Mouse (Mus musculus) midbrain, embryonic 16.5 days (tissue): ENCODE data around the gene Slc27a1. TPM values are rescaled to one million over a fixed set of nuclear protein-coding genes. Genes with fewer than 3 reads are reported as not detected.
"Not testable (repeated sequence)": the region's sequence is repeated elsewhere in the genome, so short reads cannot be mapped to it uniquely, and the experiment has no call there.

Experiments
- ATAC-seq: fragments of 200-750 bp; cut with Nextera tagmentation; 2 replicates; pipeline ENCODE4 v1.8.0; 2017; ENCODE audit warnings: moderate TSS enrichment
- H3K27ac ChIP-seq: fragments of 300-500 bp; sonication (generic); 2 replicates; pipeline ENCODE4 v1.5.1; 2014; ENCODE audit warnings: mild to moderate bottlenecking, low read length, mixed read lengths
- H3K27me3 ChIP-seq: fragments of 300-500 bp; sonication (generic); 2 replicates; pipeline ENCODE4 v1.6.1; 2014; ENCODE audit warnings: low read depth, low read length, mixed read lengths; ENCODE audit not compliant: control insufficient read depth, insufficient read depth
- H3K36me3 ChIP-seq: fragments of 300-500 bp; sonication (generic); 2 replicates; pipeline ENCODE4 v1.6.1; 2014; ENCODE audit warnings: mild to moderate bottlenecking, low read length, moderate library complexity, mixed read lengths; ENCODE audit not compliant: control insufficient read depth, insufficient read depth
- H3K4me1 ChIP-seq: fragments of 300-500 bp; sonication (generic); 2 replicates; pipeline ENCODE4 v1.6.1; 2014; ENCODE audit warnings: mild to moderate bottlenecking, low read length, mixed read lengths; ENCODE audit not compliant: control insufficient read depth, insufficient read depth
- H3K4me2 ChIP-seq: fragments of 300-500 bp; sonication (generic); 2 replicates; pipeline ENCODE4 v1.6.1; 2014; ENCODE audit warnings: mild to moderate bottlenecking, low read length, mixed read lengths
- H3K4me3 ChIP-seq: fragments of 300-500 bp; sonication (generic); 2 replicates; pipeline ENCODE4 v1.5.1; 2014; ENCODE audit warnings: low read depth, mild to moderate bottlenecking, low read length, moderate library complexity, mixed read lengths
- H3K9ac ChIP-seq: fragments of 300-500 bp; sonication (generic); 2 replicates; pipeline ENCODE4 v1.6.1; 2014; ENCODE audit warnings: low read depth, low read length, mixed read lengths
- H3K9me3 ChIP-seq: fragments of 300-500 bp; sonication (generic); replicated peaks from 2 replicates; pipeline ENCODE4 v1.6.1; 2014; ENCODE audit warnings: mild to moderate bottlenecking, low read length, mixed read lengths; ENCODE audit not compliant: control insufficient read depth, poor library complexity, severe bottlenecking
- WGBS: fragments of 180-500 bp; shearing (Covaris S2); extraction: QIAGEN DNeasy Blood & Tissue Kit; methylation state at CpG from one replicate; pipeline ENCODE4 v1.1.7; 2014; 5-methylcytosine and 5-hydroxymethylcytosine counted together
- polyA plus RNA-seq: library from polyadenylated mRNA; unstranded; fragments of >200 nt; fragmentation: Nextera tagmentation; extraction: Ambion mirVana; gene quantifications from 2 replicates; pipeline ENCODE4 v1.2.1, GENCODE M21; 2015

Gene Slc27a1
- polyA plus RNA-seq, result 71.4 and 79.2 TPM in 2 replicates

- ATAC-seq, result no peak
- Histone ChIP-seq H3K9me3 (no peaks in the 10 kb centered on the region), H3K27me3 (peaks cover 7% of the 10 kb centered on the region; the same call in 1 of the 2 replicates), H3K36me3 (no peaks in the 10 kb centered on the region), H3K4me1 (peaks cover 19% of the 10 kb centered on the region), H3K27ac (peak within 1 kb of the TSS; percentile 90), H3K9ac (peak within 1 kb of the TSS; percentile 75), H3K4me2 (peak within 1 kb of the TSS; percentile 62), H3K4me3 (peak within 1 kb of the TSS; percentile 73)
- WGBS, result 9% methylated on average over 13 of the region's 13 CpGs
Measured at GRCm38 (mm10) chr8:71568387-71568937, at the start of gene Slc27a1. TSS of gene Slc27a1 (plus strand) at chr8:71568882.

DNA sequence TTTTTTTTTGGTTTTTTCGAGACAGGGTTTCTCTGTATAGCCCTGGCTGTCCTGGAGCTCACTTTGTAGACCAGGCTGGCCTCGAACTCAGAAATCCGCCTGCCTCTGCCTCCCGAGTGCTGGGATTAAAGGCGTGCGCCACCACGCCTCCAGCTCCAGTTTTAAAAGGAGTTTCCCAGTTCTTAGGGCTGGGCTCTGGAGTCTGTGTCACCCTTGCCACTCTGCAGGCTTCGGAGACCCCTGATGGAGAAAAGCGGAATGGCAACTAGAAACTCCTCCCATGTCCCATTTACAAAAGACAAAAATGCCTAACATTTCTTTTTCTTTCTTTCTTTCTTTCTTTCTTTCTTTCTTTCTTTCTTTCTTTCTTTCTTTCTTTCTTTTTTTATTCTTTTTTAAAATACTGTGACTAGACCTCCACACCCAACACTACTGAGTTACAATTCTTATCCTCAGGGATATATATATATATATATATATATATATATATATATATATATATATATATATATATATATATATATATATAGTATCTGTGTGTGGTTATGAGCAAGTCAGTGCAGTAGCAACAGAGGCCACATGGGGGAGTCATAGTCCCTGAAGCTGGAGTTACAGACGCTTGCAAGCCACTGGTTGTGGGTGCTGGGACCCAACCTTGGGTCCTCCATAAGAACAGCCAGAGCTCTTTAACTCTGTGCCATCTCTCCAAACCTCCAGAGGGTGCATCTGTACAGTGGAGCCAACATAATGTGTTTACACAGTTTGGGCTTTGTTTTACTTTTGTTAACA lies 49.5 kb upstream of the Slc27a1 start:
- H3K36me3 ChIP-seq, H3K4me3 ChIP-seq, H3K27me3 ChIP-seq, H3K27ac ChIP-seq, H3K4me1 ChIP-seq, H3K9me3 ChIP-seq, H3K4me2 ChIP-seq, ATAC-seq, H3K9ac ChIP-seq: not testable (repeated sequence)
- WGBS, result 45% methylated on average over 8 of the region's 10 CpGs

GRCm38 (mm10) chr8:71521634-71522033 lies 47.0 kb upstream of the Slc27a1 start:
- peak; percentile 83 for ATAC-seq
- no peaks in the 10 kb centered on the region for H3K9me3 ChIP-seq
- H3K27me3 ChIP-seq, result peaks cover 17% of the 10 kb centered on the region
- peaks cover 3% of the 10 kb centered on the region; the same call in 1 of the 2 replicates for H3K4me1 ChIP-seq
- H3K36me3 ChIP-seq, result no peaks in the 10 kb centered on the region
- no peak overlapping the region for H3K4me3 ChIP-seq
- H3K27ac ChIP-seq, result no peak overlapping the region
- peak overlapping the region; percentile 30; the same call in 1 of the 2 replicates for H3K4me2 ChIP-seq
- 2% methylated on average over 17 of the region's 17 CpGs for WGBS
- H3K9ac ChIP-seq, result no peak overlapping the region

DNA sequence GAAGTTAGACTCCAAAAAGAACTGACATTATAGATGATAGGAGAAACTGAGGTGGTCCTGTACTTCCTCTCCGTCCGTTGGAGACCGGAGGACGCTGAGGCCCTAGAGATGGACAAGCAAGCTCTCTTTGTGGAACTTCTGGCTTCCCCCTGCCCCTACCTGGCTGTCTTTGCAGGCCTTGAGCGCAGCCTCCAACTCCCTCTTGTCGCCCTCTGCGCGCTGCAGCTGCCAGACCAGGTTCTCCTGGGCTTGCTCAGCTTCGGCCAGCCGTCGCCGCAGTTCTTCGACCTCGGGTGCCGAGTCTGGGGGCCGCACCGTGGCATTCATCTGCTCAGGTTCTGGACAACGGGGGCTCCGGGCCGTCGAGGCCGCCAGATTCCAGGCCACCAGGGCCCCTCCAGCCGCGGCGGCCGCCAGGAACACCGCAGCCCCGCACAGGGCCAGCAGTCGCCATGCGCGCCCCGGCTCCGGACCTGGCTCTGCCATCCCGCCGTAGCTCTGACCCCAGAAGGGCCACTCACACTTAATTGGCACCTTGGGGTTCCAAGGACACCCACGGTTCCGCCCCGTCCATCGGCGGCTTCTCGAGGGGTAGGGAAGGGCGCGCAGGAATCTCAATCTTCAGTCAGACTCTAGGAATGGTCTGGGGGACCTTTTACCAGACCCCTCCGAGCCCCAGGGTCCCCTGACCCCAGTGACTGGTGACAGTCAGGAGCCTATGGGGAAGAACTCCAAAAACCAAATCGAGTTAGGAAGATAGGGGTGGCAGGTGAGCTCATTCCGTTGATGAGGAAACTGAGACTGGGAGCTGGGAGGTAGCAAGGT lies 43.2 kb upstream of the Slc27a1 start, which contains the start of gene Ccdc194:
Ccdc194 (minus strand) TSS at position 486 of the 825 bp plus-strand sequence.
- ATAC-seq, result no peak
- peak within 1 kb of the TSS; percentile 14; the same call in 1 of the 2 replicates for H3K4me2 ChIP-seq
- H3K36me3 ChIP-seq, result no peaks in the 10 kb centered on the region
- H3K4me3 ChIP-seq, result no peak within 1 kb of the TSS
- no peak within 1 kb of the TSS for H3K27ac ChIP-seq
- WGBS, result 8% methylated on average over 41 of the region's 46 CpGs
- H3K4me1 ChIP-seq, result peaks cover 3% of the 10 kb centered on the region; the same call in 1 of the 2 replicates
- H3K9ac ChIP-seq, result no peak within 1 kb of the TSS
- H3K27me3 ChIP-seq, result peaks cover 22% of the 10 kb centered on the region
- H3K9me3 ChIP-seq, result no peaks in the 10 kb centered on the region

- Histone ChIP-seq H3K27me3 (peaks cover 22% of the 10 kb centered on the region), H3K9ac (no peak overlapping the region), H3K36me3 (no peaks in the 10 kb centered on the region), H3K4me3 (no peak overlapping the region), H3K4me2 (no peak overlapping the region), H3K9me3 (no peaks in the 10 kb centered on the region), H3K4me1 (peaks cover 3% of the 10 kb centered on the region; the same call in 1 of the 2 replicates), H3K27ac (no peak overlapping the region)
- WGBS, result 7% methylated on average over 6 of the region's 6 CpGs
- ATAC-seq, result no peak
Measured at GRCm38 (mm10) chr8:71526272-71526671, 42.4 kb upstream of the Slc27a1 start.

DNA sequence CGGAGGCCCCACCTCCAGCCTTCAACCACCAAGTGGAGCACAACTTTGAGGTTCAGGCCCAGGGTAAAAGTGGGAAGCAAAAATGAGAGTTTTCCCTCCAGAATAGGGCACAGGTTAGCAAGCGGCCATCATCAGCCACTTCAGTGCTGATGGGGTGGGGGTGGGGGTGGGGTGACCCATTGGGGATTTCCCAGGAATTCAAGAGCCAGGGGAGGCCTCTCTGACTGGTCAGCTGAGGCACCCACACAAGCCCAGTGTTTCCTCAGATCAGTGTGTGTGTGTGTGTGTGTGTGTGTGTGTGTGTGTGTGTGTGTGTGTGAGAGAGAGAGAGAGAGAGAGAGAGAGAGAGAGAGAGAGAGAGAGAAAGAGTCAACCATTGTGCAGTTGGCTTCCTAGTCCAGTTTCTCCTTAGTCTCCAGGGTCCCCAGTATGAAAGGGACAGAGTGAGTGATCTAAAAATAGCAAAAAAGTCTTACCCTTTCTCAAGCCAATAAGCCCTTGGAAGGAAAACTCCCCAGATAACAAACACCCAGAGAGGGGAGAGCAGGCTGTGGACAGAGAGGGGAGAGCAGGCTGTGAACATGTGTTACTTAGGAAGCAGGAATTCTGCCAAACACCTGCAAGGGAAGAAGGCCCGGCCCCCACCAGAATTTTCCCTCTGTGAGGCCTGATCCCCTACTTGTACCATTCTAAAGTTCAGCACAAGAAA lies 41.4 kb upstream of the Slc27a1 start:
- H3K9me3 ChIP-seq, result no peaks in the 10 kb centered on the region
- no peaks in the 10 kb centered on the region for H3K36me3 ChIP-seq
- H3K4me1 ChIP-seq, result peaks cover 3% of the 10 kb centered on the region; the same call in 1 of the 2 replicates
- no peak overlapping the region for H3K4me2 ChIP-seq
- no peak overlapping the region for H3K9ac ChIP-seq
- H3K27ac ChIP-seq, result no peak overlapping the region; the same call in 1 of the 2 replicates
- no peak overlapping the region for H3K4me3 ChIP-seq
- WGBS, result 44% methylated on average over 3 of the region's 3 CpGs
- peaks cover 22% of the 10 kb centered on the region for H3K27me3 ChIP-seq
- ATAC-seq, result no peak

GRCm38 (mm10) chr8:71528362-71529073 lies 40.2 kb upstream of the Slc27a1 start:
- ATAC-seq, result no peak
- H3K36me3 ChIP-seq, result no peaks in the 10 kb centered on the region
- H3K27ac ChIP-seq, result no peak overlapping the region
- H3K4me1 ChIP-seq, result peaks cover 3% of the 10 kb centered on the region; the same call in 1 of the 2 replicates
- H3K27me3 ChIP-seq, result peaks cover 22% of the 10 kb centered on the region
- no peak overlapping the region for H3K9ac ChIP-seq
- H3K9me3 ChIP-seq, result no peaks in the 10 kb centered on the region
- no peak overlapping the region for H3K4me3 ChIP-seq
- H3K4me2 ChIP-seq, result no peak overlapping the region
- 89% methylated on average over 11 of the region's 11 CpGs for WGBS
